Mouse (Mus musculus) heart, postnatal 0 days (tissue): ENCODE measurements around the gene Gpr150.

ENCODE experiments used
- CTCF ChIP-seq: IDR thresholded peaks from 2 replicates; pipeline ENCODE4 v1.5.1; 2016; ENCODE audit warnings: antibody characterized with exemption, control low read depth, low read depth
- EP300 ChIP-seq: IDR thresholded peaks from 2 replicates; pipeline ENCODE4 v1.6.1; 2016; ENCODE audit warnings: antibody characterized with exemption, low read depth

DNA sequence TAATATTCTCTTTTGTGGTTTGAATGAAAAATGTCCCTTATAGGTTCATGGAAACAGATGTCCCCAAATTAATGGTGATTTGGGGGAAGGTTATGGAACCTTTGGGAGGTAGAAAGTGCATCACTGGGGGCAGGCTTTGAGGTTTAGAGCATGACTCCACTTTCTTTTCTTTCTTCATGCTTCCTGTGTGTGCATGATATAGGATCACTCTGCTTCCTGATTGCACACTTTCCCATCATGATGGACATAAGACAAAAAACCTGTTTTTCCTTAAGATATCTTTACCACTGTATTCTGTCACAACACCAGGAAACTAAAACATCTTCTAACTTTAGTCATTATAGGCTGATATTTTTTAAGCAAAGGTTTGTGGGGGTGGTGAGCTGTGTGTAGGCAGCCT, 11.8 kb downstream of the Gpr150 start:
- TF ChIP-seq CTCF (no peak), EP300 (no peak)
